Mouse (Mus musculus): ENCODE data around the gene Bche. TPM values are rescaled to one million over a fixed set of nuclear protein-coding genes. Genes with fewer than 3 reads are reported as not detected.

Gene Bche
- polyA plus RNA-seq, 1 experiment from 2014 or later, result 28.0 TPM

- H3K4me2 ChIP-seq (ENCODE audit: low read length), result no peak overlapping the region
- WGBS, result 82% methylated on average over 2 of the region's 2 CpGs
- ATAC-seq (ENCODE audit: insufficient number of reproducible peaks, insufficient read depth, low FRiP score, low read depth), result no peak
Observed at GRCm38 (mm10) chr3:73647064-73647463, 61.2 kb downstream of the Bche start.

DNA sequence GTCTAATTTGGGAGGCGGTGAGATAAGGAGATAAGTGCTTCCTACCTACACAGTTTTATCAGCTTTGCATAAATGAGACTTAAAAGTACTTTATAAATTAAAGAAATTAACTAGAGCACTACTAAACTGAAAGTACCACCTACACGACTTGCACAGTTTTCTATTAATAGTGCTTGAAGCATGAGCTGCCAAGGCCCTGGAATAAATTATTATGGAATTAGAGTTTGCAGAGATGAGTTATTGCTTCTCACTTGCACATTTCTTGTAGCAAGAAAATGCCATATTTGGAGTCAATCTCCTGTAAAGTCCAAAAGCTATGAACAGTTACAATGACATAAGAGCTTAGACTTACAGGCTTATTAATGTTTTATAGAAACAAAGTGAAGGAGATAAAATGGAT is 96.8 kb downstream of the Bche start:
- no peaks in the 10 kb centered on the region for H3K4me1 ChIP-seq (ENCODE audit: control insufficient read depth in 2 of 2, insufficient read depth in 2 of 2, low read length in 2 of 2)
- H3K9me3 ChIP-seq (ENCODE audit: control insufficient read depth, low read length), result no peaks in the 10 kb centered on the region
- no peaks in the 10 kb centered on the region for H3K36me3 ChIP-seq (ENCODE audit: control insufficient read depth, insufficient read depth, low read length)
- 55% methylated on average over 2 of the region's 2 CpGs for WGBS
- H3K27ac ChIP-seq (replicated peaks in 1 of 2; ENCODE audit: control insufficient read depth in 1 of 2, insufficient read depth in 1 of 2, low read depth in 2 of 2, low read length in 2 of 2), result 0 out of 4 replicates have a peak overlapping the region, but pooled peaks of 1 of the 2 experiments have one; percentile 6
- ATAC-seq (ENCODE audit: insufficient number of reproducible peaks, insufficient read depth, low FRiP score, low read depth), result no peak
- H3K9ac ChIP-seq (ENCODE audit: low read length), result no peak overlapping the region
- no peak overlapping the region for H3K4me2 ChIP-seq (ENCODE audit: low read length)
- no peaks in the 10 kb centered on the region for H3K27me3 ChIP-seq (ENCODE audit: control insufficient read depth, insufficient read depth, low read length)
- no peak overlapping the region for H3K4me3 ChIP-seq (ENCODE audit: control insufficient read depth in 1 of 2, insufficient read depth in 1 of 2, low read depth in 1 of 2, low read length in 2 of 2)

More at GRCm38 (mm10) chr3:73647064-73647463, 61.2 kb downstream of the Bche start:
- H3K4me1 ChIP-seq (ENCODE audit: control insufficient read depth in 2 of 2, insufficient read depth in 2 of 2, low read length in 2 of 2), result no peaks in the 10 kb centered on the region
- H3K27me3 ChIP-seq (ENCODE audit: control insufficient read depth, insufficient read depth, low read length), result no peaks in the 10 kb centered on the region
- H3K9ac ChIP-seq (ENCODE audit: low read length), result no peak overlapping the region
- no peak overlapping the region for H3K4me3 ChIP-seq (ENCODE audit: control insufficient read depth in 1 of 2, insufficient read depth in 1 of 2, low read depth in 1 of 2, low read length in 2 of 2)
- H3K9me3 ChIP-seq (ENCODE audit: control insufficient read depth, low read length), result no peaks in the 10 kb centered on the region
- H3K27ac ChIP-seq (replicated peaks in 1 of 2; ENCODE audit: control insufficient read depth in 1 of 2, insufficient read depth in 1 of 2, low read depth in 2 of 2, low read length in 2 of 2), result no peak overlapping the region
- no peaks in the 10 kb centered on the region for H3K36me3 ChIP-seq (ENCODE audit: control insufficient read depth, insufficient read depth, low read length)

- Histone ChIP-seq H3K4me3 (ENCODE audit: control insufficient read depth in 1 of 2, insufficient read depth in 1 of 2, low read depth in 1 of 2, low read length in 2 of 2) (no peak overlapping the region), H3K9me3 (ENCODE audit: control insufficient read depth, low read length) (no peaks in the 10 kb centered on the region), H3K27me3 (ENCODE audit: control insufficient read depth, insufficient read depth, low read length) (no peaks in the 10 kb centered on the region), H3K4me2 (ENCODE audit: low read length) (no peak overlapping the region), H3K27ac (replicated peaks in 1 of 2; ENCODE audit: control insufficient read depth in 1 of 2, insufficient read depth in 1 of 2, low read depth in 2 of 2, low read length in 2 of 2) (no peak overlapping the region), H3K9ac (ENCODE audit: low read length) (no peak overlapping the region), H3K36me3 (ENCODE audit: control insufficient read depth, insufficient read depth, low read length) (no peaks in the 10 kb centered on the region), H3K4me1 (ENCODE audit: control insufficient read depth in 2 of 2, insufficient read depth in 2 of 2, low read length in 2 of 2) (peaks cover 0 to 3% of the 10 kb centered on the region in 2 experiments; a peak in 1 of 4 replicates)
- 52% methylated on average over 3 of the region's 5 CpGs for WGBS
- no peak for ATAC-seq (ENCODE audit: insufficient number of reproducible peaks, insufficient read depth, low FRiP score, low read depth)
Observed at GRCm38 (mm10) chr3:73591757-73592533, 116.3 kb downstream of the Bche start.
